Mouse (Mus musculus) left cerebral cortex, adult 18-20 months (tissue): ENCODE measurements around the gene Pnpla7. TPM values are rescaled to one million over a fixed set of nuclear protein-coding genes. Genes with fewer than 3 reads are reported as not detected.
"Not testable (repeated sequence)": the region's sequence is repeated elsewhere in the genome, so short reads cannot be mapped to it uniquely, and the experiment has no call there.

Source experiments
- DNase-seq, 2 experiments: peaks; one replicate each; pipeline ENCODE4 v3.0.0; 2021 to 2022; ENCODE audit warnings: low spot score in 2 of 2, mixed read lengths in 1 of 2
- long read RNA-seq, 2 experiments: library from polyadenylated mRNA; stranded (forward); transcript quantifications; one replicate each; pipeline ENCODE4 v2.0.0; 2021
- total RNA-seq, 2 experiments: library from RNA; stranded (reverse); gene quantifications; 2 replicates each; pipeline ENCODE4 v1.2.3; 2021

Gene Pnpla7
- total RNA-seq = 10 to 100 TPM; 15.6 to 19.5 TPM
- long read RNA-seq, experiment 1, full-length matches to known transcripts = 7 of 33 reads
- long read RNA-seq, experiment 1, partial matches to known transcripts = 4 of 33 reads
- long read RNA-seq, experiment 1, other reads (novel, unspliced or antisense) = 22 of 33 reads
- long read RNA-seq, experiment 2, full-length matches to known transcripts = 8 of 15 reads
- long read RNA-seq, experiment 2, partial matches to known transcripts = 1 of 15 reads
- long read RNA-seq, experiment 2, other reads (novel, unspliced or antisense) = 6 of 15 reads

DNA sequence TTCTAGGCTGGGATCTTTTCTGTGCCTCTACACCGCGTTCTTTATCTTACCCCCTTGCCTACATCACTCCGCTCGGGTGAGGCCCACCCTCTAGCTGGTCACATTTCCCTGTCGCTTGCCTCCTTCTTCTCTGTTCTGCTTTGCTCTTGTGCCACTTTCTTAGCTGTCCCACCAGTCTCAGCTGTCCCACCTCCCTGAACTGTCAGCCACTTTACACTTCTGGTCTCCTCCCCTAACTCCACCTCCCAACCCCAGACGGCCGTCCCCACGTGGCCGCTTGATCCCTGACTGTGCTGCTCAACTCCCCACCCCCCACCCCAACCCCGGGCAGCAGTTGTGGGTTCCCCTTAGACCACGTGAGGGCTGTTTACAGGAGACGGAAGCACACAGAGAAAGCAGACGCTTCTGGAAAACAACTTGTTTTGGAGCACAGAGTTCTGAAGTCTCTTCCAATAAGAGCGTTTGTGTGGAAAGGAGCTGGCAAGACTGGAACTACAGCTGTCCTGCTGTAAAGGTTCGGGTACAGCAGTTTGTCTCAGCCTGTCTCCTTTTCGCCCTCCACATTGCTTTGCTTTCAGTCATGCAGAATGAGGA, at the start of gene Pnpla7:
TSS of gene Pnpla7 (plus strand) at position 330 of the 594 bp plus-strand sequence.
- peak; percentile 59 to 65 for DNase-seq

- no peak for DNase-seq
These were observed 49.4 kb upstream of the Pnpla7 start for GRCm38 (mm10) chr2:24926345-24926964.

DNA sequence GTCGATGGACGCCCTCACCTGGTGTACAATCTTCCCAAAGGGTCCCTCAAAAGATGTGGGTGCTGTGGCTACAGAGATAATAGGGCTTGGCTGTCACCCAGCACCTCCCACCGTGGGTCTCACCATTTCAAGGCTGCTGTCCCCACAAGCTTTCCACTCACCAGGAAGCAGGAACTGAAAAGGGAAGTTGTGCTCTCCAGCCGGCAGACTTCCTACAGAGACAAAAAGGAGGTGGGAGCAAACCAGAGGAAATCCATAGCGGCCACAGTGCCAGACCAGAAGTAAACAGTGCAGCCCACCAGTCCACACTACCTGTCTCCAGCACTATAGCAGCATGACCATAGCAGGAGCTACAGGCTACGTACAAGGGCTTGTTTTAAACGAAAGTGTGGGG, 48.9 kb upstream of the Pnpla7 start:
- DNase-seq = no peak

- DNase-seq = no peak
These were observed 47.9 kb upstream of the Pnpla7 start for GRCm38 (mm10) chr2:24927810-24928479.

DNA sequence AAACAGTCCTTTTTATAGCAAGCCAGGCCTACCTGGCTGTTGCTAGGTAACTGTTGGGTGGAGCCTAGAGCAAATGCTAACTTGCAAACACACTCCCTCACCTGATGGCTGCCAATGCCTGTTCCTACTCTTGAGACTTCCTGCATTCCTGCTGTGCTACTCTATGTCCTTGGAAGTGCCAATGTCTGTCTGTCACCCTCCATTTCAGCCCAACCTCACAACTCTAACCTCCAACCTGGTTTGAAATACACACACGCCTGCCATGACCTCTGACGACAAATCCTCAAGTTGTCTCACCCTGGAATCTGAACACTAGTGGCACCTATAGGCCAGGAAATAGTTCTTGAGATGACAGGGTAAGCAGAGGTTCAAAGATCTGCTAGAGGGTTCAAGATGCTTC, 46.7 kb upstream of the Pnpla7 start:
- DNase-seq = no peak

GRCm38 (mm10) chr2:24929593-24929992, 46.2 kb upstream of the Pnpla7 start:
- no peak for DNase-seq

GRCm38 (mm10) chr2:24934441-24934963, 41.3 kb upstream of the Pnpla7 start:
- no peak for DNase-seq

GRCm38 (mm10) chr2:24935057-24935796, 40.6 kb upstream of the Pnpla7 start, which contains the start of gene Arrdc1:
Gene Arrdc1 (minus strand): TSS chr2:24935252.
- DNase-seq = peak; percentile 81 to 82

- DNase-seq = no peak
These were observed 33.7 kb upstream of the Pnpla7 start for GRCm38 (mm10) chr2:24942092-24942491.

GRCm38 (mm10) chr2:24944304-24944703, 31.5 kb upstream of the Pnpla7 start:
- DNase-seq = not testable (repeated sequence)

DNA sequence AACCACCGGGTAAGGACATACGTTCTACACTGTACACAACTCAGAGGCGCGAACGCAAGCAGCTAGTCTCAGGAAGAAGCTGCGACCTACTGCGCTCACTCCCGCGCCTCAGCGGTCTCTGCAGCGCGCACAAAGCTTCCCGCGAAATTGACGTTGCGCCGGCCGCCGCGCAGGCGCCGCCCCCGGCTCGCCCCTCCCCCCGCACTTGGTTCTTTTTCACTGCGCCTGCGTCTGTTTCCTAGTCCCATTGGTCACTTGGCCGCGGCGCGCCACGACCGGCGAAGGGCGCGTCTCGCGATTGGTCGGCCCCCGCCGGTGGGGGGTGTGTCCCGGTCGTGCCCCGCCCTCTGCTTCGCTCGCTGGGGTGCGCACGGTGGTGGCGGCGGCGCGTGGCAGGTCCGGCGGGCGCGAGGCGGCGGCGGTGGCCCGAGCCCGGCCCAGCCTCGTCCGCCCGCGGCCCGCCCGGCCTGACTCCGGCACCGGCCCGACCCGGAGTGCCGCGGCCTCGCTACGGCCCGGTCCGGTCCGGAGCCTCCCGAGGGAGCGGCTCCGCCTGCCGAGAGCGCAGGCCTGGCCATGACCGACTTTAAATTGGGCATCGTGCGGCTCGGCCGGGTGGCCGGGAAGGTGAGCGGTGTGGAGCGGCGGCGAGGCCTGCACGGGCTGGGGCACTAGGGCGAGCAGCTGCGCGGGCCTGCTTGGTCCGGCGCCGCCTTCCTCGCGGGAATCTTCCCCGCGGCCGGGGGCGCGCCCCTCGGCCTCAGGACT, 26.2 kb upstream of the Pnpla7 start, which contains the start of gene Zmynd19:
TSS of gene Zmynd19 (plus strand) at position 372 of the 768 bp plus-strand sequence.
- DNase-seq = peak; percentile 98 to 99

DNA sequence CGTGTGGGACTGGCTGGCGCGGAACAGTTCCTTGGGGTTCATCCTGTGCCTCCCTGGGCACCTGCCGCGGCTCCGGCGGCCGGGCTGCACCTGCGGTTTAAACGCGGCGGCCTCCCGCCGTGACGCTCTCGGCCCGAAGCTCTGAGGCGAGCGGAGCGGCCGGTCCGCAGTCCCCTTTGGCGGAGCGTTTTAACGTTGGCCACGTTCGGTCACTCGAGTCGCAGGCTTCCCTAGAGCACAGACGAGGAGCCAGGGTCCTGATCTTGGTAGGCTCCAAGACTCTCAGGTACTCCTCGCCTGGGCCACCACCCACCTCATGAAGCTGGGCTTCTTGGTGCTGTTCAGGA, 25.7 kb upstream of the Pnpla7 start:
- no peak for DNase-seq

DNA sequence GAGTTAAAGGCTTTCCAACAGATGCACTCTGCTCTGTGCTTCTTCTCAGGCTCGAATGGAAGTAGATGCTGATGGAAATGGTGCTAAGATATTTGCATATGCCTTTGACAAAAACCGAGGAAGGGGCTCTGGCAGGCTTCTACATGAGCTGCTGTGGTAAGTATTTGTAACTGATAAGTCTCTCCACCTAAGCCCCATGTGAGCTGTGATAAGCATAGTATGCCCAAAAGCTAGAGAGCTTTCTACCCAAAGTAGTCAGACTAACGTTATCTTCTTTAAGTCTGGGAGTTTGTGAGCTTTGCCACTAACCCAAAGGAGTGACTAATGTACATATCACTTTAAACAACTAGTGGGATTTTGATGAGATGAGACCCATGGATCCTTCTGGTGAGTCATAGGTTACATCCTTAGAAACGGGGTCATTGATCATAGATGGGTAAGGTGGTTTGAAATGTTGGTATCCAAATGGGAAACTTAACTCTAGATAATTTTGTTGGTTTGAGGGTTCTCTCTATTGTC, 23.2 kb upstream of the Pnpla7 start:
- DNase-seq = no peak

DNA sequence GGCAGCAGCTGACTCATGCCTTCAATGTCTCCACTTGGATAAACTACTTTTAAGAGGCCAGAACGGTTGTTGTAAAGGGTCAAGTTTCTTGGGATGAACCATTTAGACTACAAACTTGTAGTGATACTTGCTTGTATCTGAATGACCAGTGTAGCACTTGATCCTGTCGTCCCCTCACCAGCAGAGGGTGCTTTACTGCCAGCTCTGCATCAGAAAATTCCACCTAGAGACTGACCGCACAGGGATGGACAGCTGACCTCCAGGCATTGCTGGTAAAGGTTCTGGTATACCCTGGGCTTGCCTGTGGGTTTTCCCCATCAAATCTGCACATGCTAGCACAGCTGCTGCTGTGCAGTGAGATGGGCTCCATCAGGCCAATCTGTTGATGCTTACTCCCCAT, 14.9 kb upstream of the Pnpla7 start:
- no peak for DNase-seq

DNA sequence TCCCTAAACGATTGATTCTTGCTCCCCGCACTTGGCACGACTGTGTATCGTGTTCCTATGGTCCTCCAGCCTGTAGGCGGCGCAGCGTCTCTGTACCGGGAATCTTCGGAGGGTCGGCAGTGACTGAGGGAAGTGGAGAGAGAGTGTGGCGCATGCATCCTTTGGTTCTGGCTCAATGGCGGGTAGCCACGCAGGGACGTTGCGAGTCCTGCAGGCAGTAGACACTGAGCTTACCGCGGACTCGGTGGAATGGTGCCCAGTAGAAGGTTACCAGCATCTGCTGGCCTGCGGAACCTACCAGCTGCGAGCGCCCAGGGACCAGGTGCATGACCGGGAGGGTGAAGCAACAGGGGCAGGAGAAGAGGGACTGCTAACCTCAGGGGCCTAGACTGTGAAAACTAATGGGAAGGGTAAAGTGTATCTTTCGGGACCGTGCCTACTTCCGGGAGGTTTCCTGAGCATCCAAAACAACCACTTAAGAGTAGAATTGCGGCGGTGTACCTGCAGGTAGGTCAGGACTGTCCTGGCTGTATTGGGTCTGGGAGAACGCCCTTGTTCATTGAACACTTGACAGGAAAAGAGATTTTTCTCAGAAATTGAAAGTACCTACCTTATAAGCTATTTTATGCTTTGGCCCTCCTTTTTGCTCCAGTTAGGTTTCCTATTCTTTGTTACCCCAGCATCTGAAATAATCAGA, 13.4 kb upstream of the Pnpla7 start, which contains the start of gene Dph7:
TSS of gene Dph7 (plus strand) at position 97 of the 697 bp plus-strand sequence.
- peak; percentile 93 for DNase-seq

- no peak for DNase-seq
These were observed 5.4 kb upstream of the Pnpla7 start for GRCm38 (mm10) chr2:24970386-24970785.

DNA sequence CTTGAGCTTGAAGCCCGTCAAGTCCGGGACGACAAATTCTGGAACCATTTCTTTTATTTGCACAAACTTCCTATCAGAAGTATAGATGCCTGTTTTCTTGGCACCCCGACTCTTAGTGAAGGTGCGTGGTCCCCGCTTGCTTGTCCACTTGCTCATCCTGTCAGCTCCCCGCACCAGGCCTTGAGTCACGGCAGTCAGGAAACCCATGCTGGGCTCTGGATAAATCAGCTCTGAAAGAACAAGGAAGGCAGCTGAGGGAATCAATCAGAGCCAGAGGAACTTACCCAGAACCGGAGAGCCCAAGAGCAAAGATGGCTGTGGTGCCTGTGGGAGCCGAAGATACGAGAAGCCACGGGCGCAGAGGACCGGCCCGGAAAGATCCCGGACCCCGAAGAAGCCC, 1.4 kb upstream of the Pnpla7 start:
- peak in 1 of 2 experiments; percentile 26 for DNase-seq

GRCm38 (mm10) chr2:24974906-24975703, 728 bp upstream of the Pnpla7 start, which contains the start of gene Mrpl41:
Gene Mrpl41 (minus strand): TSS chr2:24975098.
- DNase-seq = peak; percentile 96 to 98
